In genomic region chr17:42658634-42659422, GRCm38 (mm10) we compare ENCODE assay signal across 8 mouse cellular contexts. TPM values are rescaled to one million over a fixed set of nuclear protein-coding genes. Genes with fewer than 3 reads are reported as not detected.
A peak's percentile ranks its signal among the peaks of the same experiment; 100 is the strongest.
DNase-seq lines count a peak whose midpoint lies in the region; ATAC-seq and TF ChIP-seq lines count a peak whose summit lies in the region.

No protein-coding gene starts in this region.

- peak; percentile 79 for TF ChIP-seq CTCF in bone marrow, adult 2 months (IDR thresholded peaks at IDR 0.05; ENCODE audit: control insufficient read depth, insufficient read depth, low read length)

- H3K4me1 ChIP-seq in heart, embryonic 11.5 days (ENCODE audit: control insufficient read depth, insufficient read depth, low read length) = no peaks in the 10 kb centered on the region
- no peaks in the 10 kb centered on the region for H3K4me1 ChIP-seq in bone marrow, adult 2 months (ENCODE audit: control insufficient read depth, insufficient read depth, low read length)
- H3K4me1 ChIP-seq in forebrain, embryonic 10.5 days = 0 out of 2 replicates have a peak, but pooled peaks cover 3% of the 10 kb centered on the region
- no peaks in the 10 kb centered on the region for H3K4me1 ChIP-seq in hindbrain, embryonic 16.5 days (ENCODE audit: control insufficient read depth, insufficient read depth, low read depth, low read length)
- peaks cover 2% of the 10 kb centered on the region; the same call in 1 of the 2 replicates for H3K4me1 ChIP-seq in midbrain, embryonic 15.5 days

- no peaks in the 10 kb centered on the region for H3K36me3 ChIP-seq in heart, embryonic 11.5 days (ENCODE audit: control insufficient read depth, insufficient read depth, low read length)
- no peaks in the 10 kb centered on the region for H3K36me3 ChIP-seq in forebrain, embryonic 10.5 days (replicated peaks)
- H3K36me3 ChIP-seq in hindbrain, embryonic 16.5 days (ENCODE audit: control insufficient read depth, insufficient read depth, low read length) = no peaks in the 10 kb centered on the region
- H3K36me3 ChIP-seq in midbrain, embryonic 15.5 days (replicated peaks) = no peaks in the 10 kb centered on the region

- no peaks in the 10 kb centered on the region for H3K27me3 ChIP-seq in heart, embryonic 11.5 days (ENCODE audit: control insufficient read depth, insufficient read depth, low read length)
- no peaks in the 10 kb centered on the region for H3K27me3 ChIP-seq in forebrain, embryonic 10.5 days (ENCODE audit: poor library complexity, severe bottlenecking)
- H3K27me3 ChIP-seq in hindbrain, embryonic 16.5 days (replicated peaks; ENCODE audit: control insufficient read depth, insufficient read depth, low read length) = no peaks in the 10 kb centered on the region
- H3K27me3 ChIP-seq in midbrain, embryonic 15.5 days (replicated peaks) = no peaks in the 10 kb centered on the region

- H3K27ac ChIP-seq in heart, embryonic 11.5 days (ENCODE audit: low read depth, low read length) = no peak overlapping the region
- H3K27ac ChIP-seq in bone marrow, adult 2 months (ENCODE audit: control insufficient read depth, insufficient read depth, low read depth, low read length, poor library complexity) = no peak overlapping the region
- no peak overlapping the region for H3K27ac ChIP-seq in forebrain, embryonic 10.5 days
- H3K27ac ChIP-seq in hindbrain, embryonic 16.5 days (ENCODE audit: low read depth, low read length) = no peak overlapping the region
- no peak overlapping the region for H3K27ac ChIP-seq in midbrain, embryonic 15.5 days

- 19% methylated on average over 14 of the region's 14 CpGs for WGBS in heart, embryonic 11.5 days (ENCODE audit: insufficient replicate concordance)
- 20% methylated on average over 14 of the region's 14 CpGs for WGBS in bone marrow, adult 2 months
- WGBS in forebrain, embryonic 10.5 days = 25% methylated on average over 14 of the region's 14 CpGs
- 31% methylated on average over 14 of the region's 14 CpGs for WGBS in hindbrain, embryonic 16.5 days
- WGBS in midbrain, embryonic 15.5 days = 27% methylated on average over 14 of the region's 14 CpGs

- TF ChIP-seq POLR2A in bone marrow, adult 2 months (IDR thresholded peaks at IDR 0.05; ENCODE audit: borderline replicate concordance, control insufficient read depth, low read depth, low read length) = no peak

- H3K4me2 ChIP-seq in heart, embryonic 11.5 days = 0 out of 2 replicates have a peak overlapping the region, but pooled peaks have one; percentile 19
- H3K4me2 ChIP-seq in hindbrain, embryonic 16.5 days (ENCODE audit: low read length) = 0 out of 2 replicates have a peak overlapping the region, but pooled peaks have one; percentile 23
- peak overlapping the region; percentile 38 for H3K4me2 ChIP-seq in midbrain, embryonic 15.5 days

- no peak for ATAC-seq in heart, embryonic 11.5 days (replicated peaks; ENCODE audit: insufficient number of reproducible peaks, low FRiP score, low TSS enrichment)
- ATAC-seq in hindbrain, embryonic 16.5 days = peak; percentile 83
- peak; percentile 97 for ATAC-seq in midbrain, embryonic 15.5 days (replicated peaks)

- intact Hi-C loops in left cerebral cortex, postnatal 25 days (cut with DNase I) = no loop called here

- no peak for DNase-seq in heart, adult 8-10 months (ENCODE audit: low spot score)
- DNase-seq in forebrain, embryonic 10.5 days (ENCODE audit: extremely low spot score, low spot score) = peak; percentile 68
- DNase-seq in left cerebral cortex, postnatal 25 days (ENCODE audit: low spot score in 2 of 2) = peak; percentile 7 to 14
- DNase-seq in testis, postnatal 10 days (ENCODE audit: low spot score) = peak; percentile 72

- H3K4me3 ChIP-seq in heart, embryonic 11.5 days (ENCODE audit: low read depth, low read length) = no peak overlapping the region
- H3K4me3 ChIP-seq in bone marrow, adult 2 months (replicated peaks; ENCODE audit: control insufficient read depth, low read depth, low read length) = no peak overlapping the region
- peak overlapping the region; percentile 23; the same call in 1 of the 2 replicates for H3K4me3 ChIP-seq in forebrain, embryonic 10.5 days
- H3K4me3 ChIP-seq in hindbrain, embryonic 16.5 days (ENCODE audit: low read length) = no peak overlapping the region; the same call in 1 of the 2 replicates
- H3K4me3 ChIP-seq in midbrain, embryonic 15.5 days = no peak overlapping the region

- no peaks in the 10 kb centered on the region for H3K9me3 ChIP-seq in heart, embryonic 11.5 days (replicated peaks; ENCODE audit: control insufficient read depth, low read length)
- H3K9me3 ChIP-seq in forebrain, embryonic 10.5 days = no peaks in the 10 kb centered on the region
- no peaks in the 10 kb centered on the region for H3K9me3 ChIP-seq in hindbrain, embryonic 16.5 days (ENCODE audit: control insufficient read depth, low read length)
- H3K9me3 ChIP-seq in midbrain, embryonic 15.5 days = no peaks in the 10 kb centered on the region

- no peak overlapping the region for H3K9ac ChIP-seq in heart, embryonic 11.5 days (ENCODE audit: low read depth, low read length)
- H3K9ac ChIP-seq in hindbrain, embryonic 16.5 days (ENCODE audit: low read depth, low read length) = 0 out of 2 replicates have a peak overlapping the region, but pooled peaks have one; percentile 38
- H3K9ac ChIP-seq in midbrain, embryonic 15.5 days = no peak overlapping the region

RNA-seq across cellular contexts. Expression of gene Adgrf4, which starts 33.3 kb away (rescaled TPM):
- 0.10 TPM in 1 of 2 replicates, not detected in the other for polyA plus RNA-seq in heart, embryonic 11.5 days (2014; fragmentation: Nextera tagmentation; extraction: Ambion mirVana)
- total RNA-seq in heart, adult 8-10 months (2022) = under 1 TPM; 0.09 to 0.56 (median 0.20) TPM
- not detected in 2 replicates for polyA plus RNA-seq in bone marrow, adult 2 months (2011; ENCODE audit: insufficient read depth, insufficient read length, low replicate concordance, missing spikeins)
- polyA plus RNA-seq in forebrain, embryonic 10.5 days (2016; fragmentation: Nextera tagmentation; extraction: Ambion mirVana) = 0.05 TPM in 1 of 2 replicates, not detected in the other
- 0.21 and 0.23 TPM in 2 replicates for polyA plus RNA-seq in hindbrain, embryonic 16.5 days (2015; fragmentation: Nextera tagmentation; extraction: Ambion mirVana)
- 1 to 10 TPM; 1.4 to 1.6 TPM for total RNA-seq in left cerebral cortex, postnatal 25 days (2021)
- 0.15 and 0.25 TPM in 2 replicates for polyA plus RNA-seq in midbrain, embryonic 15.5 days (2015; fragmentation: Nextera tagmentation; extraction: Ambion mirVana)

RNA-seq across cellular contexts. Expression of gene Opn5, which starts 47.6 kb away (rescaled TPM):
- not detected in 2 replicates for polyA plus RNA-seq in heart, embryonic 11.5 days (2014; fragmentation: Nextera tagmentation; extraction: Ambion mirVana)
- total RNA-seq in heart, adult 8-10 months (2022) = not detected
- polyA plus RNA-seq in bone marrow, adult 2 months (2011; ENCODE audit: insufficient read depth, insufficient read length, low replicate concordance, missing spikeins) = not detected in 2 replicates
- not detected in 2 replicates for polyA plus RNA-seq in forebrain, embryonic 10.5 days (2016; fragmentation: Nextera tagmentation; extraction: Ambion mirVana)
- polyA plus RNA-seq in hindbrain, embryonic 16.5 days (2015; fragmentation: Nextera tagmentation; extraction: Ambion mirVana) = 0.10 and 0.14 TPM in 2 replicates
- total RNA-seq in left cerebral cortex, postnatal 25 days (2021) = not detected
- polyA plus RNA-seq in midbrain, embryonic 15.5 days (2015; fragmentation: Nextera tagmentation; extraction: Ambion mirVana) = 0.22 and 0.37 TPM in 2 replicates
